Mouse (Mus musculus) bone marrow macrophage, adult 2 months (primary cell): ENCODE results near the gene Slc13a2.

Source experiments
- CTCF ChIP-seq: IDR thresholded peaks from 2 replicates; pipeline ENCODE4 v1.5.1; 2012; ENCODE audit warnings: low read depth, mild to moderate bottlenecking, low read length, moderate library complexity
- POLR2A ChIP-seq: IDR thresholded peaks from 2 replicates; pipeline ENCODE4 v1.6.1; 2012; ENCODE audit warnings: mild to moderate bottlenecking, low read depth, low read length, borderline replicate concordance

GRCm38 (mm10) chr11:78401469-78401868 is 20.5 kb downstream of the Slc13a2 start:
- TF ChIP-seq CTCF (no peak), POLR2A (no peak)
